Mouse (Mus musculus) embryonic facial prominence, embryonic 12.5 days (tissue): ENCODE data around the gene Nxf3. TPM values are rescaled to one million over a fixed set of nuclear protein-coding genes. Genes with fewer than 3 reads are reported as not detected.
"Not testable (repeated sequence)": the region's sequence is repeated elsewhere in the genome, so short reads cannot be mapped to it uniquely, and the experiment has no call there.

Experiments used
- ATAC-seq: fragments of 200-750 bp; cut with Nextera tagmentation; 2 replicates; pipeline ENCODE4 v1.8.0; 2017; ENCODE audit not compliant: insufficient number of reproducible peaks, insufficient read depth, low FRiP score, low TSS enrichment
- H3K27ac ChIP-seq: fragments of 300-500 bp; sonication (generic); 2 replicates; pipeline ENCODE4 v1.5.1; 2016; ENCODE audit warnings: mild to moderate bottlenecking
- H3K27me3 ChIP-seq: fragments of 300-500 bp; sonication (generic); 2 replicates; pipeline ENCODE4 v1.6.1; 2016; ENCODE audit warnings: mild to moderate bottlenecking, moderate library complexity
- H3K36me3 ChIP-seq: fragments of 300-500 bp; sonication (generic); 2 replicates; pipeline ENCODE4 v1.6.1; 2016; ENCODE audit warnings: mild to moderate bottlenecking
- H3K4me1 ChIP-seq: fragments of 300-500 bp; sonication (generic); 2 replicates; pipeline ENCODE4 v1.6.1; 2016
- H3K4me2 ChIP-seq: fragments of 300-500 bp; sonication (generic); replicated peaks from 2 replicates; pipeline ENCODE4 v1.6.1; 2016; ENCODE audit warnings: mild to moderate bottlenecking, moderate library complexity
- H3K4me3 ChIP-seq: fragments of 300-500 bp; sonication (generic); 2 replicates; pipeline ENCODE4 v1.5.1; 2016; ENCODE audit warnings: mild to moderate bottlenecking
- H3K9ac ChIP-seq: fragments of 300-500 bp; sonication (generic); 2 replicates; pipeline ENCODE4 v1.6.1; 2016; ENCODE audit warnings: mild to moderate bottlenecking, moderate library complexity
- H3K9me3 ChIP-seq: fragments of 300-500 bp; sonication (generic); 2 replicates; pipeline ENCODE4 v1.6.1; 2016; ENCODE audit warnings: mild to moderate bottlenecking, moderate library complexity
- WGBS: fragments of 180-500 bp; shearing (Covaris S2); methylation state at CpG from one replicate; pipeline ENCODE4 v1.1.7; 2016; 5-methylcytosine and 5-hydroxymethylcytosine counted together
- polyA plus RNA-seq: library from polyadenylated mRNA; unstranded; fragments of >200 nt; fragmentation: Nextera tagmentation; extraction: Ambion mirVana; gene quantifications from 2 replicates; pipeline ENCODE4 v1.2.1, GENCODE M21; 2016

Nxf3 gene
- 0.10 TPM in 1 of 2 replicates, not detected in the other for polyA plus RNA-seq

- ATAC-seq = no peak
- 82% methylated on average over 9 of the region's 9 CpGs for WGBS
- H3K9me3 ChIP-seq = no peaks in the 10 kb centered on the region
- H3K36me3 ChIP-seq = no peaks in the 10 kb centered on the region
- no peaks in the 10 kb centered on the region for H3K4me1 ChIP-seq
- H3K4me3 ChIP-seq = no peak within 1 kb of the TSS
- H3K4me2 ChIP-seq = no peak within 1 kb of the TSS
- no peak within 1 kb of the TSS for H3K27ac ChIP-seq
- no peaks in the 10 kb centered on the region; the same call in 1 of the 2 replicates for H3K27me3 ChIP-seq
- no peak within 1 kb of the TSS for H3K9ac ChIP-seq
Observed at GRCm38 (mm10) chrX:136085155-136085554, at the start of gene Nxf3. Nxf3 (minus strand) TSS chrX:136085255.

GRCm38 (mm10) chrX:136127744-136128064 lies 42.6 kb upstream of the Nxf3 start:
- Histone ChIP-seq H3K27ac (no peak overlapping the region), H3K9me3 (no peaks in the 10 kb centered on the region), H3K36me3 (no peaks in the 10 kb centered on the region), H3K4me3 (no peak overlapping the region), H3K27me3 (no peaks in the 10 kb centered on the region), H3K4me2 (no peak overlapping the region), H3K9ac (no peak overlapping the region), H3K4me1 (no peaks in the 10 kb centered on the region)
- ATAC-seq = no peak
- WGBS = 16% methylated on average over 5 of the region's 5 CpGs

GRCm38 (mm10) chrX:136127038-136127743 lies 42.1 kb upstream of the Nxf3 start:
- no peak for ATAC-seq
- H3K4me2 ChIP-seq = no peak overlapping the region
- 64% methylated on average over 8 of the region's 8 CpGs for WGBS
- H3K9me3 ChIP-seq = no peaks in the 10 kb centered on the region
- no peaks in the 10 kb centered on the region for H3K27me3 ChIP-seq
- H3K36me3 ChIP-seq = no peaks in the 10 kb centered on the region
- no peak overlapping the region for H3K4me3 ChIP-seq
- H3K9ac ChIP-seq = no peak overlapping the region
- no peaks in the 10 kb centered on the region for H3K4me1 ChIP-seq
- no peak overlapping the region for H3K27ac ChIP-seq

- H3K27me3 ChIP-seq = peaks cover 4% of the 10 kb centered on the region; the same call in 1 of the 2 replicates
- H3K36me3 ChIP-seq = no peaks in the 10 kb centered on the region
- peak; percentile 96 for ATAC-seq
- 0 out of 2 replicates have a peak overlapping the region, but pooled peaks have one; percentile 27 for H3K9ac ChIP-seq
- peak overlapping the region; percentile 60; the same call in 1 of the 2 replicates for H3K27ac ChIP-seq
- H3K4me2 ChIP-seq = peak overlapping the region; percentile 53
- peak overlapping the region; percentile 40 for H3K4me3 ChIP-seq
- WGBS = 22% methylated on average over 23 of the region's 23 CpGs
- H3K9me3 ChIP-seq = no peaks in the 10 kb centered on the region
- no peaks in the 10 kb centered on the region for H3K4me1 ChIP-seq
Observed at GRCm38 (mm10) chrX:136115419-136115961, 30.4 kb upstream of the Nxf3 start.

- ATAC-seq = no peak
Observed at GRCm38 (mm10) chrX:136115015-136115414, 30.0 kb upstream of the Nxf3 start.

GRCm38 (mm10) chrX:136107942-136108341 lies 22.9 kb upstream of the Nxf3 start:
- no peak overlapping the region for H3K9ac ChIP-seq
- H3K27me3 ChIP-seq = no peaks in the 10 kb centered on the region; the same call in 1 of the 2 replicates
- no peaks in the 10 kb centered on the region for H3K9me3 ChIP-seq
- H3K27ac ChIP-seq = no peak overlapping the region
- no peaks in the 10 kb centered on the region for H3K36me3 ChIP-seq
- H3K4me3 ChIP-seq = no peak overlapping the region
- no peak for ATAC-seq
- H3K4me1 ChIP-seq = no peaks in the 10 kb centered on the region
- no peak overlapping the region for H3K4me2 ChIP-seq
- WGBS = 47% methylated on average over 6 of the region's 6 CpGs

More at GRCm38 (mm10) chrX:136115015-136115414, 30.0 kb upstream of the Nxf3 start:
- peak overlapping the region; percentile 53 for H3K4me2 ChIP-seq
- H3K9ac ChIP-seq = no peak overlapping the region
- no peaks in the 10 kb centered on the region for H3K4me1 ChIP-seq
- no peak overlapping the region for H3K27ac ChIP-seq
- no peaks in the 10 kb centered on the region for H3K9me3 ChIP-seq
- peaks cover 4% of the 10 kb centered on the region; the same call in 1 of the 2 replicates for H3K27me3 ChIP-seq
- WGBS = 36% methylated on average over 4 of the region's 4 CpGs
- no peak overlapping the region for H3K4me3 ChIP-seq
- H3K36me3 ChIP-seq = no peaks in the 10 kb centered on the region

GRCm38 (mm10) chrX:136104724-136105088 lies 19.7 kb upstream of the Nxf3 start:
- Histone ChIP-seq H3K27ac (no peak overlapping the region), H3K4me1 (no peaks in the 10 kb centered on the region), H3K9me3 (no peaks in the 10 kb centered on the region), H3K9ac (no peak overlapping the region), H3K36me3 (no peaks in the 10 kb centered on the region), H3K4me3 (no peak overlapping the region), H3K4me2 (no peak overlapping the region), H3K27me3 (no peaks in the 10 kb centered on the region)
- no peak for ATAC-seq
- WGBS = 66% methylated on average over 3 of the region's 3 CpGs

- no peaks in the 10 kb centered on the region for H3K9me3 ChIP-seq
- no peak overlapping the region for H3K9ac ChIP-seq
- no peak overlapping the region for H3K27ac ChIP-seq
- H3K4me2 ChIP-seq = no peak overlapping the region
- H3K36me3 ChIP-seq = no peaks in the 10 kb centered on the region
- no peak overlapping the region for H3K4me3 ChIP-seq
- WGBS = 71% methylated on average over 4 of the region's 4 CpGs
- H3K27me3 ChIP-seq = no peaks in the 10 kb centered on the region
- H3K4me1 ChIP-seq = no peaks in the 10 kb centered on the region
- no peak for ATAC-seq
Observed at GRCm38 (mm10) chrX:136104046-136104723, 19.1 kb upstream of the Nxf3 start.

- no peaks in the 10 kb centered on the region for H3K36me3 ChIP-seq
- WGBS = 40% methylated on average over 2 of the region's 2 CpGs
- H3K9ac ChIP-seq = no peak overlapping the region
- no peak overlapping the region for H3K27ac ChIP-seq
- no peak overlapping the region for H3K4me2 ChIP-seq
- H3K27me3 ChIP-seq = no peaks in the 10 kb centered on the region; the same call in 1 of the 2 replicates
- ATAC-seq = no peak
- no peak overlapping the region for H3K4me3 ChIP-seq
- no peaks in the 10 kb centered on the region for H3K4me1 ChIP-seq
- no peaks in the 10 kb centered on the region for H3K9me3 ChIP-seq
Observed at GRCm38 (mm10) chrX:136094421-136094820, 9.4 kb upstream of the Nxf3 start.

GRCm38 (mm10) chrX:136092497-136093279 lies 7.6 kb upstream of the Nxf3 start:
- H3K36me3 ChIP-seq = no peaks in the 10 kb centered on the region
- H3K4me1 ChIP-seq = no peaks in the 10 kb centered on the region
- no peak overlapping the region for H3K9ac ChIP-seq
- H3K9me3 ChIP-seq = no peaks in the 10 kb centered on the region
- H3K27me3 ChIP-seq = no peaks in the 10 kb centered on the region; the same call in 1 of the 2 replicates
- ATAC-seq = no peak
- WGBS = 46% methylated on average over 2 of the region's 2 CpGs
- no peak overlapping the region for H3K27ac ChIP-seq
- H3K4me3 ChIP-seq = no peak overlapping the region
- H3K4me2 ChIP-seq = no peak overlapping the region

- peak; percentile 94 for ATAC-seq
- H3K36me3 ChIP-seq, H3K4me1 ChIP-seq, H3K9me3 ChIP-seq, H3K27ac ChIP-seq, H3K27me3 ChIP-seq: not testable (repeated sequence)
- peak within 1 kb of the TSS; percentile 27; the same call in 1 of the 2 replicates for H3K9ac ChIP-seq
- peak within 1 kb of the TSS; percentile 41 for H3K4me2 ChIP-seq
- peak within 1 kb of the TSS; percentile 39 for H3K4me3 ChIP-seq
- WGBS = 40% methylated on average over 1 of the region's 32 CpGs
Observed at GRCm38 (mm10) chrX:136068020-136068419, 17.0 kb downstream of the Nxf3 start, which contains the start of gene Bex2. Bex2 (minus strand) TSS chrX:136068236.
